Mouse (Mus musculus) inflammation-experienced regulatory T-cells, adult 6 months (primary cell): ENCODE data around the gene Pet100. TPM values are rescaled to one million over a fixed set of nuclear protein-coding genes. Genes with fewer than 3 reads are reported as not detected.

Experiments
- polyA plus RNA-seq, 3 experiments: library from polyadenylated mRNA; unstranded; fragments of 100-300 nt; shearing (Covaris generic); gene quantifications; one replicate each; pipeline ENCODE4 v1.2.1; 2017

The Pet100 gene
- polyA plus RNA-seq, 3 experiments from 2014 or later: 122 to 150 (median 138) TPM

Other genes starting within 250 kb of the Pet100 start
- gene Arhgef18, start 228.5 kb upstream of the Pet100 start, polyA plus RNA-seq: 10 to 100 TPM; 21.3 to 30.9 (median 30.4) TPM
- 10 to 100 TPM in 2 of 3 experiments, 1 to 10 TPM in 1; 9.0 to 20.4 (median 16.7) TPM for gene Pex11g, start 153.9 kb upstream of the Pet100 start, polyA plus RNA-seq
- gene Tex45, start 150.7 kb upstream of the Pet100 start, polyA plus RNA-seq: not detected
- under 1 TPM in 2 of 3 experiments, not detected in 1; 0.60 to 0.86 TPM for gene Zfp358, start 128.4 kb upstream of the Pet100 start, polyA plus RNA-seq
- 10 to 100 TPM; 15.3 to 26.3 (median 24.0) TPM for gene Mcoln1, start 121.1 kb upstream of the Pet100 start, polyA plus RNA-seq
- gene Pnpla6, start 106.2 kb upstream of the Pet100 start, polyA plus RNA-seq: 10 to 100 TPM; 20.6 to 32.6 (median 27.7) TPM
- under 1 TPM in 1 of 3 experiments, not detected in 2; 0.74 TPM for gene C330021F23Rik, start 53.6 kb upstream of the Pet100 start, polyA plus RNA-seq
- gene Camsap3, start 34.3 kb upstream of the Pet100 start, polyA plus RNA-seq: not detected
- gene Xab2, start 232 bp upstream of the Pet100 start, polyA plus RNA-seq: 10 to 100 TPM; 58.7 to 87.4 (median 83.2) TPM
- not detected for gene Pcp2, start 4.0 kb downstream of the Pet100 start, polyA plus RNA-seq
- 100 to 1,000 TPM; 180 to 262 (median 191) TPM for gene Stxbp2, start 9.4 kb downstream of the Pet100 start, polyA plus RNA-seq
- not detected for gene Retn, start 34.2 kb downstream of the Pet100 start, polyA plus RNA-seq
- gene Mcemp1, start 44.2 kb downstream of the Pet100 start, polyA plus RNA-seq: under 1 TPM in 1 of 3 experiments, not detected in 2; 0.48 TPM
- not detected for gene Fcor, start 50.8 kb downstream of the Pet100 start, polyA plus RNA-seq
- gene Trappc5, start 54.8 kb downstream of the Pet100 start, polyA plus RNA-seq: 10 to 100 TPM; 19.6 to 27.0 (median 23.3) TPM
- gene Fcer2a, start 72.6 kb downstream of the Pet100 start, polyA plus RNA-seq: 1 to 10 TPM in 2 of 3 experiments, under 1 TPM in 1; 0.85 to 1.9 (median 1.9) TPM
- not detected for gene Clec4g, start 99.1 kb downstream of the Pet100 start, polyA plus RNA-seq
- 1 to 10 TPM in 2 of 3 experiments, not detected in 1; 1.1 to 2.6 TPM for gene Cd209a, start 127.4 kb downstream of the Pet100 start, polyA plus RNA-seq
- gene Cd209e, start 232.8 kb downstream of the Pet100 start, polyA plus RNA-seq: not detected